Mouse (Mus musculus): ENCODE measurements around the gene Phf1.

Gene Phf1

DNA sequence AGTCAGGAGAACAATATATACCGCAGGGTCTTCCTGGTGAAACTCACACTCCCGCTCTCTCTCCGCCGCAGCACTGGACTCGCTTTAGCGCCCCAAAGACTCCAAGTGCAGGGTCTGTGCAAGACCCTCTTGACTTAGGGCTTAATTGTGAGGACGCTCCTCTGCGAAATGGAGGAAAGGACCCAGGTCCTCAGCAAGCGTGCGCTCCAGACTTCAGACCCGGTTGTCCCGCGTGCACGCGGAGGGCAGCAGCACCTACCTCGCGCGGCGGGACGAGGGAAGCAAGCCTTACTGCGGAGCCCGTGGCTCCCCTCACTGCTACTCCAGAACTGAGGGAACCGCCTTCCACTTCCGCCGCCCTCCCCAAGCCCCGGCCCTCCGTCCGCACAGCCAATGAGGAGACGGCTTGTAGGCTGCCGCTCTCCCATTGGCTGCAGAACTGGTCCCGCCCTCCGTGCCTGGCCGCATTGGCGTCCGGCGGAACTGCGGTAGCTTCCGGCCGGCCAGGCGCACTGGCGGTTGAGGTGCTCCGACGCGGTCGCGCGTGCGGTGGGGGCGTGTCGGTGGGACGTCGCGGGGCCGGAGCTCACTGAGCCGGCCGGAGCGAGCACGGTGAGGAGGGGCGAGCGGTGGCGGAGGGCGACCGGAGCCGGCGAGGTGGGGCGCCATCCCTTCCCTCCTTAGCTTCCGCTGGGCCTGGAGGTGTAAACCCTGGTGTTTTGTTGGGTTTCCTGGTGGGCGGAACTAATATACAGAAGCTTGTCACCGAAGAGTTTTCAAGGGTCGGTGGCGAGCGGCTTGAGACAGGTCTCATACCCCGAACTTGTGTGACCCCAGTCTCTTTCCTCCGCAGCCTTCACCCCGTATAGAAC, 40.1 kb downstream of the Phf1 start, which contains the start of gene Zbtb9:
Gene Zbtb9 (plus strand): TSS at position 465 of the 872 bp plus-strand sequence.
- intact Hi-C loops (cut with DNase I): loop anchor here (10.0 kb wide), 1 partner anchor 58 kb away; the partner anchor contains the start of gene Kifc5b

DNA sequence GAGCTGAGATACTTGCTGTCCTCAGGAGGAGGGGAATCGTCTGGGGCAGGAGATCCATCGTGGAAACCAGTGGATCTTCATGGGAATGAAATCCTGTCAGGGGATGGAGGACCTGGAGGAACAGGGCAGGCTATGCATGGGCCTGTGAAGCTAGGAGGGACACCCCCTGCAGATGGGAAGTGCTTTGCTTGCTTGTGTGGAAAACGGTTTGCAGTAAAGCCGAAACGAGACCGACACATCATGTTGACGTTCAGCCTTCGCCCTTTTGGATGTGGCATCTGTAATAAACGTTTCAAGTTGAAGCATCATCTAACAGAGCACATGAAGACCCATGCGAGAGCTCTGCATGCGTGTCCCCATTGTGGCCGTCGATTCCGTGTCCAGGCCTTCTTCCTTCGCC, 41.7 kb downstream of the Phf1 start:
- intact Hi-C loops (cut with DNase I): loop anchor here (10.0 kb wide), 1 partner anchor 60 kb away; the partner anchor contains the start of gene Kifc5b

DNA sequence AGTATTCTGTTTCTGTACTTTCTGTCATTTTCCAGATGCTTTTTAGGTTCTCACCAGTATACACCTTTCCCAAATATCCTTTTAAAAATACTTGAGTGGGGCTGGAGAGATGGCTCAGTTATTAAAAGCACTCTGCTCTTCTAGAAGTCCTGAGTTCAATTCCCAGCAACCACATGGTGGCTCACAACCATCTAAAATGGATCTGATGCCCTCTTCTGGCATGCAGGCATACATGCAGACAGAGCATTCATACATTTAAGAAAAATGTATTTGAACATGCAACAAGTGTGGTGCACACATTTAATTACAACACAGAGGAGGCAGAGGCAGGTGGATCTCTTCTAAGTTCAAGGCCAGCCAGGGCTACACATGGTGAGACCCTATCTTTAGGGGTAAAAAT, 42.6 kb downstream of the Phf1 start:
- intact Hi-C loops (cut with DNase I): loop anchor here (10.0 kb wide), 1 partner anchor 61 kb away; the partner anchor contains the start of gene Kifc5b

DNA sequence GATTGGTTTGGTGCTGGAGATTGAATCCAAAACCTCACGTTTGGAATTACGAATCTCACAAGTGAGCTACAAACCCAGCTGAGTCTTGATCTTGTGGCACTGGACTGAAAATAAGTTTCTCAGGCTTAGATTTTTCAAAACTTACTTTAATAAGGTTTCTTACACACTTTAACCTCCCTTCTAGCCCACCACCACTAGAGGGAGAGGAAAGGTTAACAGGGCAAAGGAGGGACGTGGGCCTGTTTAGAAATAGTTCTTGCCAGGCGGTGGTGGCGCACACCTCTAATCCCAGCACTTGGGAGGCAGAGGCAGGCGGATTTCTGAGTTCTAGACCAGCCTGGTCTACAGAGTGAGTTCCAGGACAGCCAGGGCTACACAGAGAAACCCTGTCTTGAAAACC, 44.5 kb downstream of the Phf1 start:
- intact Hi-C loops (cut with DNase I): loop anchor here (10.0 kb wide), 1 partner anchor 63 kb away; the partner anchor contains the start of gene Kifc5b

DNA sequence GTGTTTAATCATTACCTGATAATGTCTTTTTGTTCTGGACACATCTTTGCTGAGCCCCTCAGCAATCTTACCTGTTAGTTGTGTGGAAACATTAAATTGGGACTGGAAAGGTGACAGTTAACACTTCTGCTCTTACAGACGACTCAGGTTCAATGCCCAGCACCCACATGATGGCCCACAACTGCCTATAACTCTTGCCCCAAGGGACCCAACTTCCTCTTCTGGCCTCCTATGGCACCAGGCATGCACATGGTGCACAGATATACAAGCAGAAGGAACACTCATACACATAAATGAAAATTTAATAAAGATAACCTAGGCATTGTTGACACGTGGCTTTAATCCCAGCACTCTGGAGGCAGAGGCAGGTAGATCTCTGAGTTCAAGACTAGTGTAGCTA, 46.6 kb downstream of the Phf1 start:
- intact Hi-C loops (cut with DNase I): loop anchor here (10.0 kb wide), 1 partner anchor 65 kb away; the partner anchor contains the start of gene Kifc5b

DNA sequence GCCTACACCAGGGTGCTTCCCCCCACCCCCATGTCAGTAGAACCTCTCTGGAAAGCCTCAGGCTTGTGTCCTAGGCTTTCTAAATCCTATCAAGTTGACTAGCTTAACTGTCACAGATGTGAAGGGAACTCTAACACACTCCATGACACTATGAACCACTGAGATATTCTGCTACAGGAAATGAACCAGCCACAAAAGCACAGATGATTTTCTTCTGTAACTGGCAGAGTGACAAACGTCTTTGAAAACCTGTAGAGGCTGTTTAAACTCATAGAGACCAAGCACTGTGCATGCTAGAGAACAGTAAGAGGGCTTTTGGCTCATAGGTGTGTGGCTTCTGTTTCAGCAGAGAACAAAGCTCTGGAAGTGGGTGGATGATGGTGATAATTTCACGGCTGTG, 48.2 kb downstream of the Phf1 start:
- intact Hi-C loops (cut with DNase I): no loop called here

DNA sequence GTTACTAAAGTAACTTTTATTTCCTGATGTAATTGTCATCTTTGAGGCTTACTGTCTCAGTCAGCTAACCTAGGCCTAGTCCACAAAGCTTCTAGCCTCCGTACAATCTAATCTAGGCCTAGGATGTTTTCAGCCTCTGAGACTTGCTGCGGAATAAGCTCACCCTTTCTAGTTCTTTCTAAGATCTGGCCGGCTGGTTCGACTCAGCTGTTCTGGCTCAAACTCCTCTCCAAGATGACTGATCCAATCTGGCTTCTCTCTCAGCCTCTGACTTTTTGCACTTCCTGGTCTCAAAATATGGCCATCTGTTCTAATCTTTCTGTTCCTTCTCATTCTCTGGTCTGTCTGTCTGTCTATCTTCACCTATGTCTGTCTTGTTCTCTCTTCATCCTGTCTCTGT, 50.5 kb downstream of the Phf1 start:
- intact Hi-C loops (cut with DNase I): no loop called here

DNA sequence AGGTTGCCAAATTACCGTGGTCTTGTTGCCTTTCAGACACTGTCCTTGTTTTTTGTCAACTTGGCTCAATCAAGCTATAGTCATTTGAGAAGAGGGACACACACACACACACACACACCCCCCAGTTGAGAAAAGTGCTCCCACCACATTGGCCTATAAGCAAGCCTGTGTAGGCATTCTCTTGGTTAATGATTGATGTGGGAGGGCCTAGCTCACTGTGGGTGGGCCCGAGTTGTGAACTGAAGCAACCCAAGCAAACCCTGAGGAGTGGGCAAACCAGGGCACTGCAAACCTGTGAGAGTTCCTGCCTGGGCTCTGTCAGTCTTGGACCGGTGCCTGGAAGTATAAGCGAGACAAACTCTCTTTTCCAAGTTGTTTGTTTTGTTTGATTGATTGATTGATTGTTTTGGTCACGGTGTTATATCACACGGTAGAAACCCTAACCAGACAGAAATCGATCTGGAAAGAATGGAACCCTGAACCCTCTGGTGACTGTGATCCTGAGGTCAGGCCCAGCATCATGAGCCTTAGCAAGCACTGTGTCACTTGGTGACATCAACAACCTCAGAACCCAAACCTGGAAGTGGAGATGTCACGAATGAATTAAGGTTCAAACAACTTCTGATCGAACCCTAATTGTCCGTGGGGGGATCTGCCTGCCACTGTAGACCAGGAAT, 52.8 kb downstream of the Phf1 start:
- intact Hi-C loops (cut with DNase I): no loop called here

Small RNAs within 50 kb of the gene (microRNA-seq; reads per million reads assigned to microRNA genes)
- 0 reads per million in 2 experiments for gene Gm27775
- 0.46 to 0.86 reads per million in 2 experiments for gene Mir3083
- 1.5 to 7.8 reads per million in 2 experiments for gene Mir6968
